Mouse (Mus musculus): ENCODE measurements at regions not wholly inside any gene's neighbourhood (a gene's known extent, or its start where the extent isn't known, plus 50 kb on each side); places are given as distances from the start of the nearest gene placed in this dataset.

GRCm38 (mm10) chr2:17935916-17936315 lies 60.8 kb downstream of the H2al2a start:
- WGBS, result 85% methylated on average over 12 of the region's 12 CpGs
- no peak overlapping the region for H3K27ac ChIP-seq (ENCODE audit: low read length)
- ATAC-seq (ENCODE audit: low FRiP score, low TSS enrichment), result no peak

GRCm38 (mm10) chr2:17935466-17935865 lies 61.3 kb downstream of the H2al2a start:
- ATAC-seq (ENCODE audit: low FRiP score, low TSS enrichment), result no peak
- no peaks in the 10 kb centered on the region for H3K36me3 ChIP-seq (ENCODE audit: insufficient read depth, low read length)
- no peak overlapping the region for H3K27ac ChIP-seq (ENCODE audit: low read length)
- 0 out of 2 replicates have a peak, but pooled peaks cover 12% of the 10 kb centered on the region for H3K4me1 ChIP-seq (ENCODE audit: insufficient read depth, low read length)
- 96% methylated on average over 6 of the region's 6 CpGs for WGBS
- H3K9me3 ChIP-seq (ENCODE audit: low read length), result peaks cover 6% of the 10 kb centered on the region; the same call in 1 of the 2 replicates
- H3K27me3 ChIP-seq (ENCODE audit: insufficient read depth, low read length), result no peaks in the 10 kb centered on the region
- H3K4me2 ChIP-seq (replicated peaks; ENCODE audit: low read depth, low read length), result no peak overlapping the region
- no peak overlapping the region for H3K4me3 ChIP-seq (ENCODE audit: low read length)
- H3K9ac ChIP-seq (replicated peaks; ENCODE audit: low read length), result no peak overlapping the region

More at GRCm38 (mm10) chr2:17935916-17936315, 60.8 kb downstream of the H2al2a start:
- H3K4me1 ChIP-seq (ENCODE audit: insufficient read depth, low read length), result 0 out of 2 replicates have a peak, but pooled peaks cover 12% of the 10 kb centered on the region
- H3K27me3 ChIP-seq (ENCODE audit: insufficient read depth, low read length), result no peaks in the 10 kb centered on the region
- H3K4me2 ChIP-seq (replicated peaks; ENCODE audit: low read depth, low read length), result no peak overlapping the region
- no peaks in the 10 kb centered on the region for H3K36me3 ChIP-seq (ENCODE audit: insufficient read depth, low read length)
- H3K9ac ChIP-seq (replicated peaks; ENCODE audit: low read length), result no peak overlapping the region
- H3K9me3 ChIP-seq (ENCODE audit: low read length), result peaks cover 6% of the 10 kb centered on the region; the same call in 1 of the 2 replicates
- H3K4me3 ChIP-seq (ENCODE audit: low read length), result no peak overlapping the region

GRCm38 (mm10) chr2:17934610-17935009 lies 62.1 kb downstream of the H2al2a start:
- Histone ChIP-seq H3K4me2 (replicated peaks; ENCODE audit: low read depth, low read length) (no peak overlapping the region), H3K9ac (replicated peaks; ENCODE audit: low read length) (no peak overlapping the region), H3K4me3 (ENCODE audit: low read length) (no peak overlapping the region), H3K4me1 (ENCODE audit: insufficient read depth, low read length) (0 out of 2 replicates have a peak, but pooled peaks cover 7% of the 10 kb centered on the region), H3K36me3 (ENCODE audit: insufficient read depth, low read length) (no peaks in the 10 kb centered on the region), H3K27ac (ENCODE audit: low read length) (no peak overlapping the region), H3K27me3 (ENCODE audit: insufficient read depth, low read length) (no peaks in the 10 kb centered on the region), H3K9me3 (ENCODE audit: low read length) (peaks cover 9% of the 10 kb centered on the region)
- no peak for ATAC-seq (ENCODE audit: low FRiP score, low TSS enrichment)
- 95% methylated on average over 10 of the region's 10 CpGs for WGBS

GRCm38 (mm10) chr2:17932932-17933790 lies 63.6 kb downstream of the H2al2a start:
- Histone ChIP-seq H3K27ac (ENCODE audit: low read length) (no peak overlapping the region), H3K36me3 (ENCODE audit: insufficient read depth, low read length) (no peaks in the 10 kb centered on the region), H3K27me3 (ENCODE audit: insufficient read depth, low read length) (no peaks in the 10 kb centered on the region), H3K4me2 (replicated peaks; ENCODE audit: low read depth, low read length) (no peak overlapping the region), H3K9me3 (ENCODE audit: low read length) (peaks cover 10% of the 10 kb centered on the region), H3K4me1 (ENCODE audit: insufficient read depth, low read length) (no peaks in the 10 kb centered on the region), H3K9ac (replicated peaks; ENCODE audit: low read length) (no peak overlapping the region), H3K4me3 (ENCODE audit: low read length) (no peak overlapping the region)
- WGBS, result 63% methylated on average over 15 of the region's 15 CpGs
- no peak for ATAC-seq (ENCODE audit: low FRiP score, low TSS enrichment)

- Histone ChIP-seq H3K9me3 (ENCODE audit: low read length) (peaks cover 10% of the 10 kb centered on the region), H3K36me3 (ENCODE audit: insufficient read depth, low read length) (no peaks in the 10 kb centered on the region), H3K27ac (ENCODE audit: low read length) (no peak overlapping the region), H3K9ac (replicated peaks; ENCODE audit: low read length) (no peak overlapping the region), H3K4me3 (ENCODE audit: low read length) (no peak overlapping the region), H3K4me1 (ENCODE audit: insufficient read depth, low read length) (no peaks in the 10 kb centered on the region), H3K27me3 (ENCODE audit: insufficient read depth, low read length) (no peaks in the 10 kb centered on the region), H3K4me2 (replicated peaks; ENCODE audit: low read depth, low read length) (no peak overlapping the region)
- no peak for ATAC-seq (ENCODE audit: low FRiP score, low TSS enrichment)
- 69% methylated on average over 16 of the region's 16 CpGs for WGBS
These were observed 64.3 kb downstream of the H2al2a start for GRCm38 (mm10) chr2:17932426-17932931.

GRCm38 (mm10) chr2:17931881-17932280 lies 64.9 kb downstream of the H2al2a start:
- ATAC-seq (ENCODE audit: low FRiP score, low TSS enrichment), result no peak
- no peaks in the 10 kb centered on the region for H3K36me3 ChIP-seq (ENCODE audit: insufficient read depth, low read length)
- 84% methylated on average over 5 of the region's 5 CpGs for WGBS
- H3K4me2 ChIP-seq (replicated peaks; ENCODE audit: low read depth, low read length), result no peak overlapping the region
- peaks cover 10% of the 10 kb centered on the region for H3K9me3 ChIP-seq (ENCODE audit: low read length)
- no peak overlapping the region for H3K9ac ChIP-seq (replicated peaks; ENCODE audit: low read length)
- no peaks in the 10 kb centered on the region for H3K27me3 ChIP-seq (ENCODE audit: insufficient read depth, low read length)
- no peaks in the 10 kb centered on the region for H3K4me1 ChIP-seq (ENCODE audit: insufficient read depth, low read length)
- H3K4me3 ChIP-seq (ENCODE audit: low read length), result no peak overlapping the region
- H3K27ac ChIP-seq (ENCODE audit: low read length), result no peak overlapping the region

GRCm38 (mm10) chr2:17918861-17919648 lies 77.7 kb downstream of the H2al2a start:
- Histone ChIP-seq H3K4me3 (ENCODE audit: low read length) (no peak overlapping the region), H3K36me3 (ENCODE audit: insufficient read depth, low read length) (no peaks in the 10 kb centered on the region), H3K27ac (ENCODE audit: low read length) (no peak overlapping the region), H3K27me3 (ENCODE audit: insufficient read depth, low read length) (no peaks in the 10 kb centered on the region), H3K9me3 (ENCODE audit: low read length) (no peaks in the 10 kb centered on the region), H3K4me1 (ENCODE audit: insufficient read depth, low read length) (peaks cover 2% of the 10 kb centered on the region; the same call in 1 of the 2 replicates), H3K4me2 (replicated peaks; ENCODE audit: low read depth, low read length) (no peak overlapping the region), H3K9ac (replicated peaks; ENCODE audit: low read length) (no peak overlapping the region)
- WGBS, result 83% methylated on average over 1 of the region's 1 CpGs
- no peak for ATAC-seq (ENCODE audit: low FRiP score, low TSS enrichment)

GRCm38 (mm10) chr2:17917238-17917946 lies 79.4 kb downstream of the H2al2a start:
- Histone ChIP-seq H3K9ac (replicated peaks; ENCODE audit: low read length) (no peak overlapping the region), H3K27me3 (ENCODE audit: insufficient read depth, low read length) (no peaks in the 10 kb centered on the region), H3K4me3 (ENCODE audit: low read length) (no peak overlapping the region), H3K4me2 (replicated peaks; ENCODE audit: low read depth, low read length) (no peak overlapping the region), H3K36me3 (ENCODE audit: insufficient read depth, low read length) (no peaks in the 10 kb centered on the region), H3K9me3 (ENCODE audit: low read length) (no peaks in the 10 kb centered on the region), H3K27ac (ENCODE audit: low read length) (no peak overlapping the region), H3K4me1 (ENCODE audit: insufficient read depth, low read length) (peaks cover 2% of the 10 kb centered on the region; the same call in 1 of the 2 replicates)
- WGBS, result 28% methylated on average over 8 of the region's 8 CpGs
- peak; percentile 23; the same call in 1 of the 2 replicates for ATAC-seq (ENCODE audit: low FRiP score, low TSS enrichment)

- Histone ChIP-seq H3K9ac (replicated peaks; ENCODE audit: low read length) (no peak overlapping the region), H3K4me2 (replicated peaks; ENCODE audit: low read depth, low read length) (no peak overlapping the region), H3K27me3 (ENCODE audit: insufficient read depth, low read length) (no peaks in the 10 kb centered on the region), H3K9me3 (ENCODE audit: low read length) (no peaks in the 10 kb centered on the region), H3K4me3 (ENCODE audit: low read length) (no peak overlapping the region), H3K4me1 (ENCODE audit: insufficient read depth, low read length) (no peaks in the 10 kb centered on the region), H3K36me3 (ENCODE audit: insufficient read depth, low read length) (no peaks in the 10 kb centered on the region), H3K27ac (ENCODE audit: low read length) (no peak overlapping the region)
- no peak for ATAC-seq (ENCODE audit: low FRiP score, low TSS enrichment)
- WGBS, result 84% methylated on average over 1 of the region's 1 CpGs
These were observed 94.1 kb downstream of the H2al2a start for GRCm38 (mm10) chr2:17902616-17903015.
